Mouse (Mus musculus) right cerebral cortex, postnatal 25 days (tissue): Measurements from ENCODE around the gene Llph.
"Not testable (repeated sequence)": the region's sequence is repeated elsewhere in the genome, so short reads cannot be mapped to it uniquely, and the experiment has no call there.

Experiments
- DNase-seq: peaks from one replicate; pipeline ENCODE4 v3.0.0; 2022

Gene Llph

GRCm38 (mm10) chr10:120226871-120227661 is at the start of gene Llph:
Gene Llph (plus strand): TSS chr10:120227070.
- peak; percentile 82 for DNase-seq

- no peak for DNase-seq
Observed at GRCm38 (mm10) chr10:120182887-120183286, 44.0 kb upstream of the Llph start.

GRCm38 (mm10) chr10:120183342-120183741 is 43.5 kb upstream of the Llph start:
- no peak for DNase-seq

DNA sequence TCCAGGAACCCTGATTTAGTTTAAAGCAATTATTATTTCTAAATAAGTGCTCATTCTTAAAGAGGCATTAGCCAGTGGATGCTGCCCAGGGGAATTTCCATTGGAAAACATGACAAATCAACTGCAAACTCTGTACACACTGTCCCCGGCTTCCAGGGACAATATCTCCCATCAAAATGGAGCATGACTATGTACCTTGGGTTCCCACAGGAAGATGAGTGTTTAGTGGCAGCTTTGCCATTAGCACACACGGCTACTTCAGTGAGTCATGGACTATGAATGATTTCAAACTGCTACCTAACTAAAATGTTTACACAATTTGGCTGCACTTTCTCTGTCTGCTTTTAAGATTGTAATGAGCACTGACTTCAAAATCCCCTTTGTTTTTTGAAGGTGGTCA is 38.4 kb upstream of the Llph start:
- DNase-seq, result no peak

GRCm38 (mm10) chr10:120189276-120189675 is 37.6 kb upstream of the Llph start:
- DNase-seq, result no peak

- DNase-seq, result no peak
Observed at GRCm38 (mm10) chr10:120189782-120190181, 37.1 kb upstream of the Llph start.

GRCm38 (mm10) chr10:120191165-120191564 is 35.7 kb upstream of the Llph start:
- DNase-seq, result no peak

DNA sequence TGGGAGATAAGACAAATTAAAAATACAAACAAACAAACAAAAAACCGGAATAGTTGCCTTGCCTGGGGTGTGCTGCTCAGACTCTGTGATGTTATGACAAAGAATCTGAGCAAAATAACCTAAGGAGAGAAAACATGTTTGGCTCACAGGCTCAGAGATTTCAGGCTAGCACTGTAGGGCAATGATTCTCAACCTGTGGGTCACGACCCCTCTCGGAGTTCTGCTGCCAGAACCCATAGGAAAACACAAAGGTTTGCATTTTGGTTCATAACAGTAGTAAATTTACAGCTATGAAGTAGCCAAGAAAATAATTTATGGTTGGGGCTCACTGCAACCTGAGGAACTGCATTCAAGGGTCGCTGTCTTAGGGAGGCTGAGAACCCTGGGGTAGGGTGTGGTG is 34.6 kb upstream of the Llph start:
- DNase-seq, result no peak

DNA sequence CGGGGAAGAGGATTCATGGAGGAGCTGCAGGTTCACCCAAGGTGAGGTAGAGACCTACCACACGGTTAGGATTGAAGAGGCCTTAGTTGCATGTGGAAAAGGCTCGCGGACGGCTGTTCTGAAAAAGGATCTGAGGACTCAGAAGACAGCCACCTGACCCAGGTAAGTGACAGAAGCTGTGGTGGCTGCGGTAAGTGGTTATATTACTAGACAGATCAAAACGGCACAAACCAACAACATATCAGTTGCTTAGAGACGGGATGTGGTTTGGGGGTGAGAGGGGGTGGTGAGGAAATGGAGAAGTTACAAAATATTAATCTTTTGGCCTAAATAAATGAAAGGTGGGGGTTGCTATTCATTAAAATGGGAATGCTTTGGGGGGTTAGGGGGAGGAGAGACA is 33.6 kb upstream of the Llph start:
- DNase-seq, result no peak

DNA sequence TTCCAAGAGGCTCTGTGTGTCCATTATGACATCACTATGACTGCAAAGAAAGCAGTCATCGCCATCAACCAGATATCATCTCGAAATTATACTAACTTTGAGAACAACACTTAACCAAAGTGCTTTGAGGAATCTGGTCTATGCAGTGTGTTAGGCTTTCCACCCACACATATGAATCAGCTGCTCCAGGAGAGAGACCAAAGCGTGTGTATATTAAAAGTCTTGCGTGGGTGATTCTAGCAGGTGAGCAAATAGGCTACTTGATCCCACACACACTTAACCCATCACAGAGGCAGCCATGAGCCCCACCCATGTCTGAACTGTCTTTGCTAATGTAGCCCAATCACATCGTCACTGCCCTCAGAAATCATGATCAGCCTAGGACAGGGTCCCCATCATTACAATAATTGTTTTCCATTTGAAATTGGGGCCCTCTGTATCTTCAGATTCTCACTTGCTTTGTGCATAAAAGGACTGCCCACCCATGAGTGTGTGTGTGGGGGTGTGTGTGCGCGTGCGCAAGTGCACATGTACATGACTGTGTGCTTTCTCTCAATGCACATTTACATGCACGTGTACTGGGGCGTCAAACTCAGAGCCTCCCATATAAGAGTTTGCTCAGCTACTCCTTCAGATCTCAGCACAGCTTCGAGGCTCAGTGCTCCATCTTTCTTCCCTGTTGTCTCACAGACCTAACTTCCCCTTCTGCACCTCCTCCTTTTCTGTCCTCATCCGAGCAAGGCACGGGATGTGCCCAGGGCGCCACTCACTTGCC is 29.6 kb upstream of the Llph start:
- DNase-seq, result peak; percentile 15

- peak; percentile 14 for DNase-seq
Observed at GRCm38 (mm10) chr10:120201131-120201921, 25.5 kb upstream of the Llph start, which contains the start of gene Tmbim4. Gene Tmbim4 (plus strand): TSS chr10:120201590.

GRCm38 (mm10) chr10:120201961-120202402 is 24.9 kb upstream of the Llph start, which contains the start of gene Irak3:
Gene Irak3 (minus strand): TSS chr10:120202130.
- DNase-seq, result peak; percentile 66

DNA sequence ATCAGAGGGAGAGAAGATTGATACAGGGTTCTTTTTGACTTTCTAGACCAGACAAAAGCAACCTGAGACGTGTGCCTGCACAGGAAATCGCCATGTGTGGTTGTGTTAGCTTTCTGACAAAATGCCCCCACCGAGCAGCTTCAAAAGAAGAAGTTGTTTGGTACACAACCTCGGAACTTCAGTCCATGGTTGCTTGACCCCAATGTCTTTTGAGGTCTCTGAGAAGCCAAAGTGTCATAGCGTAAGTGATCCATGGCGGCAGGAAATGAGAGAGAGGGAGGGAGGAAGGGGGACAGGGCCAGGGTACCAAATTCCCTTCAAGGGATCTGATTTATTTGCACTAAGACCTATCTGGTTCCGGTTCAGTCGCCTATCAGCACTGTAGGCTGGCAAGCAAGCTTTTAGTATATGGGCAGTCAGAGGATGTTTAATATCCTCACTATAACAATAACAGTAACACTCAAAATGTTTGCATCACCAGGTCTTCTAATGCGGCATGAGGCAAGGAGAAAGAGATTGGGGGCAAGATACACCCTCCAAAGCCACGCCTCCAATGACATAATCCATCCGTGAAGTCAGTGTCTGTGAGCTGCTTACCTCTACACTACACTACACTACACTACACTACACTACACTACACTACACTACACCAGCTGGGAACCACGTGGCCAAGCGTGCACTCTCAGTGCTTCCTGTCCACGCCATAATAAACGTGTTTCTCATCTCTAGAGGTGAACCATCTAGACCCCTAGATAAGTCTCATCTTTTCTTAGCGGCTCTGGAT is 24.2 kb upstream of the Llph start:
- DNase-seq, result no peak

- no peak for DNase-seq
Observed at GRCm38 (mm10) chr10:120204591-120205210, 22.2 kb upstream of the Llph start.

DNA sequence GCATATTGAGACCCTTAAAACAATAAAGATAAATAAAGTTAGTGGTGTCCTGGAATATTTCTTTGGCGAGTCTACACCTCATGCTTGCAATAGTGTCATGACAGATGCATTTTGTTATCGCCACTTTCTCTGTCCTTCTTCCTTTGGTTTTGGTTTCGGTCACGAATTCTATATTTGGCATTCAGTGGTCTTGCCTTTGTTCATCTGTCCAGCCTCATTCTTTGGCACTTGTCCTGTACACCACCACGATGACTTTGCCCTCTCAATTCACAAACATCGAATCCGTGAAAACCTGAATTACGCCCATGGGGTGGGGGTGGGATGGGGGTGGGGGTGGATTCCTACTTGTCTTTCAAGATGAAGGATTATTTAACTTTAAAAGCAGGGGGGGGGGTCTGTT is 18.9 kb upstream of the Llph start:
- no peak for DNase-seq

DNA sequence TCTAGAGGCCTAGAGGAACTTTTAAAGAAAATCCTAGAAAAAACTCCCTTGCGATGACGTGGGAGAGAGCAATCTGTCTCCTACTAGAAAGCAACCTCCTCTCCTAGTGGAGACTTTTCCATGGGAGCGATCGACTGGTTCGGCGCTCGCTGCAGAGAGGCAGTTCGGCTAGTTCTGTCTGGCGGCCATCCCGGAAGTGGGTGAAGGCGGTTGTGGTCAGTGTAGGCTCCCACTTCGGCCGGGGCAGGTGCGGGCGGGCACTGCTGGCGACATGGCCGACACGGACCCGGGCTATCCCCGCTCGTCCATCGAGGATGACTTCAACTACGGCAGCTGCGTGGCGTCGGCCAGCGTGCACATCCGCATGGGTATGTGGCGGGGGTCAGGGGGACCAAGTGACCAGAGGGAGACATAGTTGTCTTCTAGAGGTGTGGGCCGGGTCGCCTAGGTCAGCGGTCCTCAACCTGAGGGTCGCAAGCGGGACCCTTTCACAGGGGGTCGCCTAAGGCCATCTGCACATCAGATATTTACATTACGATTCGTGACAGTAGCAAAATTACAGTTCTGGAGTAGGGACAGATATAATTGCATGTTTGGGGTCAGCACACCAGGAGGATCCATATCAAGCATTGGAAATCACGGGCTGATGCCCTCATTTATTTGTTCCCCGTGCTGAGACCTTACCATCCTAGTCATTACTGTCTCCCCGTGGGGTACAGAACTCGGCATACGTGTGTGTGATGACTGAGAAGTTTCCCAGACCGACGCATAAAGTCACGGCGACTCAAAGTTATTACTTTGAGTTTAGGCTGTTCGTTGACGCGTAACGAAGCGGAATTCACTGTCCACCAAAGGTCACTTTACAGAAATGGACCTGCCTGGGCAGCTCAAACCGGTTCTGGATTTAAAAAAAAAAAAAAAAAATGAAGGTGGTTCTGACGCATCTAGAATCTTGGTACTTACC is 18.0 kb upstream of the Llph start:
- peak; percentile 88 for DNase-seq

GRCm38 (mm10) chr10:120209539-120209925 is 17.3 kb upstream of the Llph start:
- DNase-seq, result no peak

- DNase-seq, result no peak
Observed at GRCm38 (mm10) chr10:120210096-120210495, 16.8 kb upstream of the Llph start.

DNA sequence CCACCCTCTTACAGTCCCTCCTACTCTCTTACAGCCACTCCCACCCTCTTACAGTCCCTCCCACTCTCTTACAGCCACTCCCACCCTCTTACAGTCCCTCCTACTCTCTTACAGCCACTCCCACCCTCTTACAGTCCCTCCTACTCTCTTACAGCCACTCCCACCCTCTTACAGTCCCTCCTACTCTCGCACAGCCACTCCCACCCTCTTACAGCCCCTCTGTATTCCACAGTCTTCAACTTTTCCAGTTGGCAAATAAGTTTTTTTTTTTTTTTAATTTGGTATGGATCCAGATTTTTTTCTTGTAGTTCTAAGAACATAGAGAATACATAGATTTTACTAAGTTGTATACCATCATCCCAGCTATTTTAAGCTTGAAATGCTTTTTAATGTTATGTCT is 9.8 kb upstream of the Llph start:
- not testable (repeated sequence) for DNase-seq

- DNase-seq, result no peak
Observed at GRCm38 (mm10) chr10:120218996-120219395, 7.9 kb upstream of the Llph start.
